ENCODE assay signal across 8 mouse cellular contexts in the genomic region with DNA sequence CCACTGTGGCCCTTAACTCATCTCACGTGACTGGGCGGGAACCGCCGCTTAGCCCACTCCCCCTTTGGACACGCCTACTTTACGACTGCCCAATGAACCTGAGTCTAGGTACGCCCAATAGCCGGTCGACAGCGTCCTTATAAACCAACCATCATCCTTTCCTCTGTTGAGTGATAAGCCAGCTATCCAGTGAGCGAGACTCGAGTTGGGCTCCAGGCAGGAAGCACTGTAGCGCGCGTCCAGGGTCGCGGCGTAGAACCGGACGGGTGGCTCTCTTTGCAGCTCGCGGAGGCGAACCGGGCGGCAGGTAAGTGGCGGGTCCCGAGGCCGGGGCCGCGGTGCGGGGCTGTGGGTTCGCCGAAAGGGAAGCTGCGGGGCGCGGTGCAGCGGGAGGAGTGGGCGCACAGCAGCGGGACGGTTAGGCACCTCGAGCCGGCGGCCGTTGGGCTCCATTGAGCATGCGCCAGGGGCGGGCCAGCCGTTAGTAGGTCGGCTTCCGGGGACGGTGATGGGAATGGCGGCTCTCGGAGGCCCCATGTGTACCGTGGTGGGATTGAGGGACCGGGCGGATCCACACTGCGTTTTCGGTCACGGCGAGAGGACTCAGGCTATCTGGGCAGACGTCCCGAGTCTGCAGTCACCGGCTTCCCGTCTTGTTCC. TPM values are rescaled to one million over a fixed set of nuclear protein-coding genes. Genes with fewer than 3 reads are reported as not detected.
A peak's percentile ranks its signal among the peaks of the same experiment; 100 is the strongest.
DNase-seq lines count a peak whose midpoint lies in the region; ATAC-seq lines count a peak whose summit lies in the region.

Ddx39 (plus strand) TSS at position 147 of the 660 bp plus-strand sequence.

- H3K36me3 ChIP-seq in lung, embryonic 16.5 days (ENCODE audit: control insufficient read depth, insufficient read depth, low read length): peaks cover 6% of the 10 kb centered on the region; the same call in 1 of the 2 replicates

- peak within 1 kb of the TSS; percentile 97 for H3K4me3 ChIP-seq in lung, embryonic 16.5 days (ENCODE audit: low read length)

- WGBS in lung, embryonic 16.5 days: under 1% methylated on average over 60 of the region's 63 CpGs

- ATAC-seq in hematopoietic stem cell, adult 5-6 weeks (replicated peaks in 1 of 2; ENCODE audit: insufficient read depth in 1 of 2, low FRiP score in 2 of 2, low TSS enrichment in 1 of 2, low read depth in 1 of 2, poor library complexity in 2 of 2, severe bottlenecking in 2 of 2): peak; percentile 98 to 99
- ATAC-seq in lung, embryonic 16.5 days (ENCODE audit: low read depth): peak; percentile 100

- H3K27ac ChIP-seq in lung, embryonic 16.5 days (ENCODE audit: low read length): peak within 1 kb of the TSS; percentile 93

- H3K27me3 ChIP-seq in lung, embryonic 16.5 days (ENCODE audit: control insufficient read depth, insufficient read depth, low read depth, low read length): no peaks in the 10 kb centered on the region

- peak; percentile 99 for DNase-seq in MEL-GATA-1-ER (ENCODE audit: extremely low read depth, low read depth)
- peak; percentile 93 for DNase-seq in cerebellum, adult 8-10 months
- peak; percentile 98 for DNase-seq in forelimb bud, embryonic 11.5 days (ENCODE audit: low read depth, low spot score)
- peak; percentile 99 for DNase-seq in layer of hippocampus, adult 9-10 months (ENCODE audit: low spot score)
- DNase-seq in ovary, postnatal 10 days (ENCODE audit: low spot score): peak; percentile 92
- DNase-seq in thymus, postnatal 10 days (ENCODE audit: low spot score in 2 of 2): peak; percentile 91 to 96

- peak within 1 kb of the TSS; percentile 94 for H3K9ac ChIP-seq in lung, embryonic 16.5 days (ENCODE audit: low read length)

- peaks cover 13% of the 10 kb centered on the region for H3K4me1 ChIP-seq in lung, embryonic 16.5 days (replicated peaks; ENCODE audit: control insufficient read depth, insufficient read depth, low read length)

- H3K4me2 ChIP-seq in lung, embryonic 16.5 days (ENCODE audit: low read depth, low read length): peak within 1 kb of the TSS; percentile 88

- no peaks in the 10 kb centered on the region for H3K9me3 ChIP-seq in lung, embryonic 16.5 days (ENCODE audit: control insufficient read depth, low read length)

RNA-seq across cellular contexts. Expression of gene Ddx39, which starts in this region (rescaled TPM):
- total RNA-seq in hematopoietic stem cell, adult 5-6 weeks (2017): 61.0 and 66.9 TPM in 2 replicates
- 150 and 158 TPM in 2 replicates for polyA plus RNA-seq in lung, embryonic 16.5 days (2015; fragmentation: Nextera tagmentation; extraction: Ambion mirVana)

Comparison
In these comparisons a context has a peak if more than half of its experiments do, and no peak if none do; other contexts are left out.
1. Peak in every context shown above with its lines: DNase-seq, ATAC-seq, H3K4me3 ChIP-seq and H3K27ac ChIP-seq.